Mouse (Mus musculus) adrenal gland, postnatal 10 days (tissue): ENCODE measurements at regions not wholly inside any gene's neighbourhood (a gene's known extent, or its start where the extent isn't known, plus 50 kb on each side); places are given as distances from the start of the nearest gene placed in this dataset.

Experiments used
- DNase-seq: peaks from one replicate; pipeline ENCODE4 v3.0.0; 2021; ENCODE audit warnings: mixed read lengths

GRCm38 (mm10) chr6:97741427-97741826 is 65.4 kb upstream of the Mitf start:
- no peak for DNase-seq

DNA sequence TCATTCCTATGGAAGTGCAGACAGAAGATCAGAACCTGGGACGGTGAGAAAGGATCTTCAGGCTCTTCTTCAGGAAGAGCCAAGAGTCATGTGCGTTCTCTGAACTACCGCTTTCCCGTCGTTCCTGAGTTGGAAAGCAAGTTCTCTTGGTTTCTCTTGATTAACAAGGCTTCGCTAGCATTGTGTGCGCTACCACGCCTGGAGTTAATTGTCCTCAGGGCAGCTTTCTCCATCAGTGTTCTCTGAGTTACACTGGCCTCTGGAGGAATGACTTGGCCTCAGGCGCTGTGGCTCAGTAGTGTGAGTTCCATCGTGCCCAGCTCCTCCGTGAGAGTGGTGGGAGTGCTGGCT is 66.0 kb upstream of the Mitf start:
- peak; percentile 5 for DNase-seq

DNA sequence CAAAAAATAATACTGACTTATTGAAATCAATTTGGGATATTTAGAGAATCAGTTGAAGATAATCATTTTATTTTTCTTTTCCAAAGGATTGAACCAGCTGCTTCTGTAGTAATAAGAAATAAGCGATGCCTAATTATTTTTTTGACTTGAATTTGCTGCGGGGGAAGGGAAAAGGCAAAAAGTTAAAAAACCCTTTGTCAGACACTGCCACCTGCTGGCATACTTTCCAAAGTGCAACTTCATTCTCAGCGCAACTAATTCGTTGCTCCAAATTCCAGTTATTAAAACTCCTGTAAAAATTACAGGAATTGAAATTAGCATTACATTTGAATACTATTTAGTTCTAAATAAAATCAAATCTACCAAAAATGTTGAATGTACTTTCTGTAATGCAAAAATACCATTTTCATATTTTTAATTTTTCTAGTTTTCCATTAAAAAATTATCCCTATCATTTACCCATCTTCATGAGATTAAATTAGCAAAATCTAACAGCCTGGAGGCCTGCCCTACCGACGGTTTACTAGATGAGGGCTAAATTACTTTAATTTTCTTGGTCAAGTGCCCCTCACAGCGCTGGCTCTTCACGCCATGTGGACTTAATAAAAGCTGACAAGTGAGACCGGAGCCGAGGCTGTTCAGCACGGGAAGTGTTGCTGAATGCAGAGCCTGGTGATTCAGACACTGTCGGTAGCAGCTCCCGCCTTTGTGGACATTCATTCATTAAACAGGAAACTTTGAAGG is 66.6 kb upstream of the Mitf start:
- peak; percentile 75 for DNase-seq

DNA sequence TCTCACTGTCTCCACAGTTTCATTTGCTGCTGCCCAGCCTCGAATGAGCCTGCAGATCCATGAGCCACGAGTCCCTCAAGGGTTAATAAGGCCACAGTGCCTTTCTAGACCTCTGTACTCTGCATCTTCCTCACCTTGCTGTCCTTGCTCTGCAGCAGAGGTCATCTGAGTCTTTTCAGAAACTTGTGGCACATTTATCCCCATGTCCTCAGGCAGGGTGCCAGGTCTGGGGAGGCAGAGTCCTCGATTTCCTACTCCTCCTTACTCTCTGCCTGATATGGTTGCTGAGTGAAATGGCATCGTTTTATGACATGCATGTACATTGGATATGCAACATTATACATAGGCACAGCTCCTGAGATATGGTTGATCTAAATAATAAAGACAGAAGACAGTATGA is 68.0 kb upstream of the Mitf start:
- DNase-seq: peak; percentile 12

DNA sequence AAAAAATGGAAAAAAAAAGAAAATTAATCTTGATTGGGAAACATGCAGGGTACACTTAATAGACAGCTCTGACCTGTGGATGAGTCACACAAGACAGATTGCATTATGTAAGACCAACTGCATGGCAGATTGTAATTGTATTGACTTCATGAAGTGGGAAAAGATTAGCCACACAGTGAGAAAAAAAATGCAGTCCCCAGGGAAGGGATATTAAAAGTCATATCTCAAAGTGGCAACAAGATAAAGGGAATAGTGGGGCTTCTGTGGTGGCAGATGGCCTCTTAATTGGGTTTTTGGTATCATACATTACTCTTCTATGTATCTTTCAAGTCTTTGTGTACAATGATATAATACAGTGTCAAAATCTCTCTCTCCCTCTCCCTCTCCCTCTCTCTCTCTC is 76.0 kb upstream of the Mitf start:
- DNase-seq: no peak

GRCm38 (mm10) chr6:97718184-97718910 is 88.5 kb upstream of the Mitf start:
- peak; percentile 5 for DNase-seq

DNA sequence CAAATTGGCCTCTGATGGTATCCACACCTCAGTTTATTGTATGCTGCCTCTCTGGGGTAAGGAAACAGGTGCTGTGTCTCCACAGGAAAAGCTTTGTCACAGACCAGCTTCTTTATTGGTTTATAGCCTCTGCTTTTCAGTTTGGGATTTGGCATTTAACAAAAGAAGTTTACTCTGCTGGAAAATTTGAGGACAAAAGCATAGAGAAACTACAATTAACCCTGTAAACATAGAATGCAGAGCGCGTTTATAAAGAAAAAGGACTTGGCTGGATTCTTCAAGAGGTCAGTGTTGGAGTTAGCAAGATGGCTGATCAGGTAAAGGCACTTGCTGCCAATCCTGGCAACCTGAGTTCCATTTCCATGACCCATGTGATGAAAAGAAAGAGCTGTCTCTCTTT is 90.1 kb upstream of the Frmd4b start:
- no peak for DNase-seq

GRCm38 (mm10) chr6:97704361-97704760 is 87.0 kb upstream of the Frmd4b start:
- no peak for DNase-seq

DNA sequence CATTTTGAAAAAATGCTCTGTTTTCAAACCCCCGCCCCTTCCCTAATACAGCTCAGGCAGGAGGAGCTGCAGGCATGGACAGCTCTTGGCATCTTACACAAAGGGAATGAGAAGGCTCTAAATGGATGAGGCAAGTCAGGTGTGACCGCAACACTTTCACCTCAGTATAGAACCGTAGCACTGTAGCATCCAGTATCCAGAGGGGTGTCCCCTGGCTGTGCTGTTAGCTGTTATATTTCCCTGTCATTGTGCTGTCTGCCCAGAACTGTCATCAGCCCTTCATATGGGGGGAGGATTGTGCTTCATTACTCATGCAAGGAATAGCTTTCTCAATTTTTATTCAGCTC is 82.4 kb upstream of the Frmd4b start:
- DNase-seq: no peak

GRCm38 (mm10) chr6:97699054-97699751 is 81.9 kb upstream of the Frmd4b start:
- no peak for DNase-seq

GRCm38 (mm10) chr6:97693281-97693680 is 75.9 kb upstream of the Frmd4b start:
- no peak for DNase-seq

- no peak for DNase-seq
Observed at GRCm38 (mm10) chr6:97691136-97691535, 73.8 kb upstream of the Frmd4b start.

DNA sequence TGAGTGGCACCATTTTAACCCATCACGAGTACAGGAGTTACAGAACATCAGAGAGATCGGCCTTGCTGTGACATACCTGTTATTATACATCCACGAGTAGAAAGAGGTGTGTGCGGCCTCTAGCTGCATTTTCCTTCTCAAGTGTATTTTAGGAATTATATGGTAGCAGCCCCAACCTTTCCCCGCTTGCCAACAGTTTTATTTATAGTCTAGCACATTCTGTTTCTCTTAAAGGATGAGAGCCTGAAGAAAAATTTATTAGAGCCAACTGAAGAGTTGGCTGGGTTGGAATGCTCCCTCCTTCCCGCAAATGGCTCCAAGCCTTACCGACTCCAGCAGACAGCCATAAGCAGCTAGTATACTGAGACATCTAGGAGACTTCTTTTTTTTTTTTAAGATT is 67.0 kb upstream of the Frmd4b start:
- no peak for DNase-seq

- no peak for DNase-seq
Observed at GRCm38 (mm10) chr6:97682213-97682612, 64.9 kb upstream of the Frmd4b start.

GRCm38 (mm10) chr6:97675181-97675756 is 57.9 kb upstream of the Frmd4b start:
- DNase-seq: no peak

DNA sequence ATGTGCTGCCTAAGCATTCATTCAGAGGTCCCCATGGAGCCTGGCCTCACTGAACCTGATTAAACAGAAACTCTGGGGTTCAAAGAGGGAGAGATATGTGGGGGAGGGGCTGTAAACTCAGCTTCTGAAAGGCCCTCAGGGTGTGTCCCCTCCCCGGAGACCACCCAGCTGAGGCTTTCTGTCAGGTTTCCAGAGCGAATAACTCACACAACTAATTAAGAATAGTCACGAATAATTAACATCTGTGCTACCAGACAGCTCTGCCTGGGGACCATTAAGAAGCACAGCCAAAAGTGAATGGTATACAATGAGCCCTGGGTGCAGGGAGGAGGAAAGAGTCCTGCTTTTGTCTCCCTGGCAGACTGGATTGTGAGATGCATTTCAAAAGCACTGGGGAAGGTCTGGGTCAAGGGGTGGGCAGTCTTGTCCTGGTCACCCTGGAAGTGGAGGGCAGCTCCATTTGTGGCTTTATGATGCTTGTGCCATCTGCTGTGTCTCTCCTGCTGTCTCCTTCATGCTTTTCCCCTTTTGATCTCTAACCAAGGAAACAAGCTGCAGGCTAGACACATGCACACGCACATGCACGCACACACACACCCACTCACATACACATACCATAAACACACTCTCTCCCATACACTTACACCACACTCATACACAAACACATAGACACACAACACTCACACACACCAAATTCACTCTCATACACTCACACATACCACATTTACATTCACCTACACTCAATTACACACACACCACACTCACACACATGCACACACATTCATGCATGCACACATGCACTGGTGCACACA is 49.7 kb upstream of the Frmd4b start:
- no peak for DNase-seq
